Mouse (Mus musculus) olfactory bulb, adult 2 months (tissue): ENCODE measurements at regions not wholly inside any gene's neighbourhood (a gene's known extent, or its start where the extent isn't known, plus 50 kb on each side); places are given as distances from the start of the nearest gene placed in this dataset.
"Not testable (repeated sequence)": the region's sequence is repeated elsewhere in the genome, so short reads cannot be mapped to it uniquely, and the experiment has no call there.

Source experiments
- H3K27ac ChIP-seq: fragments of 200-500 bp; 2 replicates; pipeline ENCODE4 v1.5.1; 2012; ENCODE audit warnings: low read depth, low read length; ENCODE audit not compliant: insufficient read depth
- H3K4me1 ChIP-seq: fragments of 200-500 bp; 2 replicates; pipeline ENCODE4 v1.6.1; 2012; ENCODE audit warnings: low read length; ENCODE audit not compliant: control insufficient read depth, insufficient read depth
- H3K4me3 ChIP-seq: fragments of 200-500 bp; 2 replicates; pipeline ENCODE4 v1.5.1; 2012; ENCODE audit warnings: mild to moderate bottlenecking, low read depth, low read length, moderate library complexity; ENCODE audit not compliant: insufficient read depth
- CTCF ChIP-seq: fragments of 200-500 bp; IDR thresholded peaks from 2 replicates; pipeline ENCODE4 v1.5.1; 2012; ENCODE audit warnings: low read depth, mild to moderate bottlenecking, low read length, moderate library complexity; ENCODE audit not compliant: insufficient read depth
- POLR2A ChIP-seq: fragments of 200-500 bp; IDR thresholded peaks from 2 replicates; pipeline ENCODE4 v1.6.1; 2012; ENCODE audit warnings: mild to moderate bottlenecking, low read depth, low read length, moderate library complexity; ENCODE audit not compliant: insufficient read depth
- WGBS: fragments of 180-500 bp; shearing (Covaris S2); methylation state at CpG from one replicate; pipeline ENCODE4 v1.1.7; 2018; 5-methylcytosine and 5-hydroxymethylcytosine counted together

DNA sequence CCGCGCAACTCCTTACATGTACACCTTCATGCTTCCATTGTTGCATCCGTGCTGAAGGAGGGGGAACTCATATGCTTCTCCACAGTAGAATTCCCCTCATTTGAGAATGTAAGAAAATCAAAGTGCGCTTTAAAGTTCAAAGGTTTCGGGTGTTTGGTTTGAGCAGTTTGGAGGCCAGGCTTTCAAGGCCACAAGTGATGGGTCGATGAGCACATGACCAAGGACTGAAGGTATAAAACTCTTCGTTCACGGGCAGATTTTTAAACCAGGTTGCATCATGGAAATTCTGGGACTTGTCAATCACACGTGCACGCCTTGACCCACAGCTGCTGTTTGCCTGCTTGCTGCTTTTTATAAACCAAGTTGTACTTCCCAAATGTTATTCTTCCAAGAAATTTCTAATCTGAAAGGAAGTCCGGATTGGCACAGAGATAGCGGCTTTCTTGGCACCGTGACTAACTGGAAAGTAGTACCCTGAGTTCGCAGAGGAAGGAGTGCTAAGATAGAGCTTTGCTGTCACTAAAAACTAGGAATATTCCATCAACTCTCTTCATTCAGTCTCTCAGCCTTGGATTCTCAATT is 132.7 kb upstream of the Myt1l start:
- TF ChIP-seq CTCF (no peak), POLR2A (no peak)
- H3K27ac ChIP-seq, result no peak overlapping the region
- WGBS, result 80% methylated on average over 14 of the region's 14 CpGs
- H3K4me3 ChIP-seq, result no peak overlapping the region
- H3K4me1 ChIP-seq, result no peaks in the 10 kb centered on the region

DNA sequence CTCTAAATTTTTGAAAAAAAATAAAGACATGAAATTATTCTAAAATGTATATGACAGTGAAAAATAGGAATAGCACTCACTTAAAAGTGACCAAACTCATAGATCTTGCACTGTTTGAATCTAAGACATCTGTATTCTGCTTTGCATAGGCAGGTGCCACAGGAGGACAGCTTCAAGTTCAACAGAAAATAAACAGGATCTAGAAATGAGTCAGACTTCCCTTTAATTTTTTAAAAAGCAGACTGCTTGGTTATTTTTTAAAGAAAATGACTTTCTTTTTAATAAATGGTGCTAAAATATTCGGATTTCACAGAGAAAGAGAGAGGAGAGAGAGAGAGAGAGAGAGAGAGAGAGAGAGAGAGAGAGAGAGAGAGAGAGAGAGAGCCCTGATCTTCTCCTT is 123.8 kb upstream of the Myt1l start:
- Histone ChIP-seq H3K4me3 (no peak overlapping the region), H3K4me1 (no peaks in the 10 kb centered on the region), H3K27ac (no peak overlapping the region)
- WGBS, result 27% methylated on average over 1 of the region's 1 CpGs
- TF ChIP-seq CTCF (no peak), POLR2A (no peak)

DNA sequence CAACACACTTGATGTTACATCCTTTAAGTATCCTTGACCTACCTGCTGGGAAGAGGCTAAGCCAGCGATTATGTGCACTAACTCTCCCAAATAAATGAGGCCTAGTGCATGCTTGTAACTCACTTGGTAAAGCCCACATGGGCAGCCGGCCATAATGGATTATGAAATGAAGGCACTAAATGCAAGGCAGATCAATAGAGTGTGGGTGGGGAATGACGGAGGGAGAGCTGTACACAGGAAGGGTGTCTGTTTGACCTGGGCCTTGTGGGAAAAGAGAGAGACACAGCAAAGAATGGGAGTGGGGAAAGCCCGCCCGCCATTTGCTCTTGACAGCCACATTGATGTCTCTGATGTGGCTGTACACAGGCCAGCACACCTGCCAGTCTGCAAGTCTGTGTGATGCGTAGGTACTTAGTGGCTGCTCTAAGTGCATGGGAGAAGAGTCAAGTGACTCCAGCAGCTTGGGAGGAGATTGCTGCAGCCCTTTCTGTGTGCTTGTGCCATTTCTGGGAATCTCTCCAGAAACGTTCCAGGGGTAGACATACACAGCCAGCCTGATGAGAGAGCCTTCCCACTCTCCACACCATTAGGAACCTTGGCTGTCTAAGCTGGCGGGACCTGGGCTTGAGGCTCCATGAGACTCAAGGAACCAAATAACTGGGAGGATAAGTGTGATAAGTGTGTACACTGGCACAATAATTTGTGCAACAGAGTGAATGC is 118.7 kb upstream of the Myt1l start:
- H3K27ac ChIP-seq, result no peak overlapping the region
- no peaks in the 10 kb centered on the region for H3K4me1 ChIP-seq
- TF ChIP-seq POLR2A (no peak), CTCF (no peak)
- H3K4me3 ChIP-seq, result no peak overlapping the region
- WGBS, result 69% methylated on average over 8 of the region's 8 CpGs

DNA sequence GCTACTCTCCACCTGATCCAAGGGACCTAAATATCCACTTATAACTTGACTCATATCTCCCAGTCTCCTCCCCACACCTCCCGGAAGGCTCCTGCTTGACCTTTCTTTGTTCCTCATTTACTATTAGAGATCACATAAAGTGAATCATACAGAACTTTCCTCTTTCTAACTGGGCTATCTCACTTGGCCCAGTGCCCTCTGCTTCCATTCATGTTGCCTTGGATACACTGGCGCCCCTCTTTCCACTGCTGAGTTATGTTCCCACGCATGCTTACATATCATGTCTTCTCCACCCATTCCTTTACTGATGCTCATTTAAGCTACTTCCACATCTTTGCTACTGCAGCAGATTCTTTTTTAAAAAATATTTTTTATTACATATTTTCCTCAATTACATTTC is 94.2 kb upstream of the Myt1l start:
- H3K4me1 ChIP-seq, result no peaks in the 10 kb centered on the region
- WGBS, result 57% methylated on average over 3 of the region's 3 CpGs
- no peak overlapping the region for H3K4me3 ChIP-seq
- TF ChIP-seq CTCF (no peak), POLR2A (no peak)
- H3K27ac ChIP-seq, result no peak overlapping the region

DNA sequence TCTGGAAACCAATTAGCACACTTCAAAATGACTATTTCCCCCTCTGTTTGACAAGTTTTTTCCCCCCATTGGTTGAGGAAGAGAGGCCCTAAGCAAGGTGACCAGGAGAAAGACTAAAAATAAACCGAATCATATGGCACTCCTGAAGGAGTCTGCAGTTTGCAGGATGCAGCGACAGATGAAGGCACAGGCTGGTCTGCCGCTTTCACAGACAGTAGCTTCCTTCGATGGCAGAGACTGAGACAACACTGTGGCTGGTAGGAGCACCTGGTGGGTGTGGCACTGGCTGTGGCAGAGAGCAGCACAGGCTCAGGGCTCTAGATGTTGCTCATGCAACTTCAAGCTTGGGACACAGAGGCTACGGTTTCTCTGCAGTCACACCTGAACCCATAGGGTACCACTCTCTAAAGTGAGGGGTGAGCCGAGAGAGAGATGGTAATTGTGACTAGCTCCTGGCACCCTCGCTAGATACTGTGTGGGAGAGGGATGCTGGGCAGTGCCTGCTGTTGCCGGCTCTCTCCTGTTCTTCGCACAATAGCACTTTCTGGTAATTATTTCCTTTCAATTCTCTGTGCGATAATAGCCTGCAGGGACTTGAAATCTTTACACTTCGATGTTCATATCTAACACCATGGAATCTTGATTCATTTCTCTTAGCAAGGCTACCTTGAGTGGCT is 88.7 kb upstream of the Myt1l start:
- no peak for TF ChIP-seq CTCF
- no peak for TF ChIP-seq POLR2A
- no peak overlapping the region for H3K4me3 ChIP-seq
- H3K4me1 ChIP-seq, result no peaks in the 10 kb centered on the region
- H3K27ac ChIP-seq, result no peak overlapping the region
- 53% methylated on average over 11 of the region's 11 CpGs for WGBS

DNA sequence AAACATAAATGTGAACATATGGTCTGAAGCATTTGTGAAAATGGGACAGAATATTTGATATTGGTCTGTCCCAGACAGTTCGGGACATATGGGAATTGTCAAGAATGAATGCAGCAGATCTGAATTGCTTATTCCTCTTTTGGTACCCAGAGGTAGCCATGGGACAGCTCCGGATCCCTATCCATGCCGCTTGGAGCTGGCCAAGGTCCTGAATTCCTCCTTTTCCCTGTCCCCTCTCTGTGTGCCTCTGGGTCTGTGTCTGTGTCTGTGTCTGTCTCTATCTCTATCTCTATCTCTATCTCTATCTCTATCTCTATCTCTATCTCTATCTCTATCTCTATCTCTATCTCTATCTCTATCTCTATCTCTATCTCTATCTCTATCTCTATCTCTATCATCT is 63.0 kb upstream of the Myt1l start:
- H3K4me1 ChIP-seq, H3K4me3 ChIP-seq: not testable (repeated sequence)
- 58% methylated on average over 3 of the region's 3 CpGs for WGBS

More for the DNA sequence above, 63.0 kb upstream of the Myt1l start:
- not testable (repeated sequence) for H3K27ac ChIP-seq
